Mouse (Mus musculus): ENCODE data around the gene Sdc1.

Gene Sdc1

DNA sequence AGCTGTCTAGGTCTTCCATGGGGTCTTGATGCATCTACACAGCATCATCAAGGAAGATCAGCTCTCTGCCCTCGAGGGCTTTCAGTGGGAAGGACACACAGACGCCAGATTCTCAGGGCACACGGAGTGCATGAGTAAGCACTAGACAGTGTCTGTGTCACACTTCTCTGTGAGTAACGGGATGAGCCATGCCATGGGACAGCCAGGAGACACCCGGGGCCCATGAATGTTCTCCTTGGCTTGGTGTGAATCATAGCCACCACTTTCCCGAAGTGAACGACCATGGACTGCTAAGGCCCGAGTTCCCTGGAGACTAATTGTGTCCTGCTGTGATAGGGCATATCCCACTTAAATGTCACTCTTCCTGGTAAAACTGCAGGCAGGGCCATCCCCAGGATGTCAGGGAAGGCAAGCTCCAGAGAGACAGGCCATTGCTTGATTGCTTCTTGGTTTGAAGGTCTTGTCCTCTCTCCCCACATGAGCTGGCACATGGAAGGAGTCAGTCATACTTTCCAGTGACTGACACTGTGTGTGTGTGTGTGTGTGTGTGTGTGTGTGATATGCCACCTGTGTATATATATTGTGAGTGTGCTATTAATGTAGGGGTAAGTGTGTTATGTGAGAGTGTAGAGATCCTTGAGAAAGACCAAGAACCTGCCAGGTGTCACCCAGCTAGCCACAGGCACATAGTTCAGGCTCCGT is 56.0 kb downstream of the Sdc1 start:
- DNase-seq, result no peak

DNA sequence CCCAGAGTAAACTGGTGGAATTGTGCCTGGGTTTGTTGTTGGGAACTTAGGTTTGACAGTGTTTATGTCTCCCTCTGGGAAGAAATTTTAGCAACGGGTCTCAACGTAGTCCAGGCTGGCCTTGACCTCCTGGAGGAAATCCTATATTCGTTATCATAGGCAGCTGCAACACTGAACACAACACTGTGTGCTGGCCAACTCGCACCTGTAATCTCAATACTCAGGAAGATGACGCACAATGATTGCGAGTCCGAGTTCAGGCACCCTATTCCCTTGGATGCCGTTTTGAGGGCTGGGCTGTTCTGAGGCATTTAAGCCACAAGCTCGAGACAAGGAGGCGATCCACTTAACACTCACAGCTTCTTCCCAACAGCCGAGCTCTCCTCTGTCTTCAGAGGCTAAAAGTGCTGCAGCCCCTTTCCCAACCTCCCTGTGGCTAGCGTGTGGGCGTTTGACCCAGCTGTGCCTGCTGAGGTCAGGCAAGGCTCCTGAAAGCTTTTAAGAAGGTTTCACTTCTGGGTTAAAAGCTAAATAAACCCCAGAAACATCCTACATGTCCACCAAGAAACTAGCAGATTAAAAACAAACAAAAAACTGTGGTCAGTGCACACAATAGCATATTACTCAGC is 58.0 kb downstream of the Sdc1 start:
- DNase-seq, result no peak

DNA sequence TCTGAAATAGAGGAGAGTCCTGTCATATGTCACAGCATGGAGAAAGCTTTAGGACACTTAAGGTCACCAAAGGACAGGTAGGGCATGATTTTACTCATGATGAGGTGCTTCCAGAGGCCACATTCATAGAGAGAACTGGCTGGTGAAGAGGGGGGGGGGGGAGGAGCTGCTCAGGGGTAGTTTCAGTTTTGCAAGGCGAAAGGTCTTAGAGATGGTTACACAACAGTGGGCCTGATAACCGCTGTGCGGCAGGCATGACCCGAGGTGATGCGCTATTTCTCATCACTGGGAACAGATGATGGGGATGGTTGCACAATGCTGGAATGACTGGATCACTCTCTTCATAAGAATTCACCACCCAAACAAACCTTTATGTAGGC is 58.5 kb downstream of the Sdc1 start:
- no peak for DNase-seq

DNA sequence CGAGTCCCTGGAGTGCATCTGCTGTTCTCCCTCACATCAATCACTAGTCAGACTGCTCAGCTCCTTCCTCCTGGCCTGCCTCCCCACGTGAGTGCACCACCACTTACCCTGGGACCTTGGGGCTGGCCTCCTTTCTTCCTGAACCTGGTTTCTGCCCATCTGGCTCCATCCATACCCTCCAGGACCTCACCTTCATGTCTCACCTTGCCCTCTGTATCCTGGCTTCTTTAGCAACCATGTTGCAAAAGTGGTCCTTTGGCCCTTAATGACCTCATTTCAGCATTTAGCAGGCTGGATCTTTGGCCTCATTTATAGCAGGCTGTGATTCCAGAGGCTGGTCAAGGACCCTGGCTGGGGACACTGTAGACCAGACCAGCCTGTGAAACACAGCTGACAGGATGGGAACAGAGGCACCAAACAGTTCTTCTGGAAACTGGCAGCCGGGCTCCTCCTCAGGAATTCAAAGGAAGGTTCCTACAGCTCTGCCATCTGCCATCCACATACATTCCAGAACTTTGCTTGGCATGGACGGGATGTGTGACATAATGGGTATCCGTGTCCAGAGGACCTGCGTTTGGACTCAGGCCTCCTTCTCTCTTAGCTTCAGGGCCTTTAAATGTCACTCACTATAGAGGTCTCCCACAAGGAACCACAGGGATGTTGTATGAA is 60.0 kb downstream of the Sdc1 start:
- DNase-seq, result no peak

DNA sequence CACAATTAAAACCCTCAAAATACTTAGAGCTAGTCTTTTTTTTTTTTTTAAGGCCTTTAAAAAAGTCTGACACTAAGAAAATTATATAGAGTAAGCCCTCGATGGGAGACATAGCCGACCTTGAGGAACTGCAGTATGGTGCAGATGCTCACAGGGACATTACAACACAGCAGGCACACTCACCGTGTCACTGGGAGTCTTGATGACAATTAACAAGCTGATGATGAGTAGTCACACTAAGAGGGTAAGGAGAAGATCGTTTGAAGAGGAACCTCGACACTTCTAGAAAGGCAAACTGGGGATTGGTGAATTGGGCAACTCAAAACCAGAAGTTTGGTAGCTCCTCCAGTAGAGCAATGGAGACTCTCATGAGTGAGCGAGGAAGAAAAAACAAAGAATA is 60.6 kb downstream of the Sdc1 start:
- no peak for DNase-seq

DNA sequence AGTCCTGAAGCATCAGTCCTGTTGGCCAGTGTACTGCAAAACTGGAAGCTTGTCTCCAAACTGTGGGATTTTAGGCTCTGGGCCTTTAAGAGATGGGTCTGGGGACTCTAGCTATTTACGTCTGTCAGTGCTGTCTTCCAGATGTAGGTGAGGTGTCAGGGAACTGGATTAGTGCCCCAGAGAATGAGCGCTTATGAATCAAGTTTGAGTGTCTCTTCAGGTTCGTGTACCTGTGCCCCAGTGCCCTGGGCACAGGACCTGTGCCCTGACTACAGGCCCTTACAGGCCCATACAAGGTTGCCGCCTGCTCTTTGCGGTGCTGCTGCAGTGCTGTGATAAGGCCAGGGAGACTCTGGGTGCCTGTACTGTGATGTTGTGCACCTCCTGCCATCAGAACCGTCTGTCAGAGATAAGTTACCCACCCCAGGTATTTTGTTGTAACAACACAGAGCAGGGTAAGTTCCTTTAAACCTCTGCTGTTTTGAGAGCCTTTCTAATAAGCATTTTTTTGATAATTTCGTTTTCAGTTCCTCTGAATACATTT is 69.7 kb downstream of the Sdc1 start:
- DNase-seq, result no peak

DNA sequence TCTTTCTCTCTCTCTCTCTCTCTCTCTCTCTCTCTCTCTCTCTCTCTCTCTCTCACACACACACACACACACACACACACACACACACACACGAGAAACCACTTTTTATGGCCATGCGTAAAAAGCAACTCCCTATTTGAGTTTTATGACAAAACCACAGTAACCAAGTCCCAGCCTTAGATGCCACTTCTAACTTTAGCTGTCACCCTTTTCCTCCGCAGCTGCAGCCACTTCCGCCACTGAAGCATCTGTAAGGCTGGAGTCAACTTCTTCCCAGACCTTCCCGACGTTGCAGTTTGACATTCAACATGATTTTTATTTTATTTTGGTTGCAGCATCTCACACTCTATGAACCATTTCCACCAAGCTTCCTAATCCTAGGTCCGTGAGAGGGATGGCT is 71.6 kb downstream of the Sdc1 start:
- DNase-seq, result no peak

Data from heart, adult 11 months (tissue).